8 mouse cellular contexts compared by ENCODE assay signal in the genomic region with DNA sequence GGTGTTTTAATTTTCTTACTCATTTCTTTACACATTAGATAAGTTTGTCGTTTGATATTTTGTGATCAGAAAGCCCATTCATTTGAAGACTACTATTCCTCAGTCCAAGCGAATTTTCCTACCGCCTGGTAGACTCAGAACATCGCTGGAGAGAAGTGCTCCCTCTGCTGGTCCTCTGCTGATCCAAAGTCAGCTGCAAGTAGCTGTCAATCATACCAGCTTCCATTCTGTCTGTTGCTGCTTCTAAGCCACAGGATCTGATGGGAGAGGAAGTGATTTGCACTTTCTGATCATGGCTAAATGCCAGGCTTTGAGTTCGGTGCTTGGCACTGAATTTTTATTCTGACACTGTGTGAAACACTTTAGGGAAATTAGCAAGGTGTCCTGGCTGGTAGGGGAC. TPM values are rescaled to one million over a fixed set of nuclear protein-coding genes. Genes with fewer than 3 reads are reported as not detected.
DNase-seq lines count a peak whose midpoint lies in the region; ATAC-seq and TF ChIP-seq lines count a peak whose summit lies in the region.

No protein-coding gene starts in this region.

- TF ChIP-seq CTCF in hindbrain, postnatal 0 days (IDR thresholded peaks at IDR 0.05; ENCODE audit: low read depth), result peak; percentile 87

- H3K4me3 ChIP-seq in midbrain, embryonic 11.5 days (ENCODE audit: low read depth, low read length), result no peak overlapping the region
- no peak overlapping the region for H3K4me3 ChIP-seq in midbrain, embryonic 13.5 days (replicated peaks)
- H3K4me3 ChIP-seq in hindbrain, postnatal 0 days (ENCODE audit: low read length), result no peak overlapping the region
- H3K4me3 ChIP-seq in limb, embryonic 10.5 days, result no peak overlapping the region

- ATAC-seq in midbrain, embryonic 11.5 days (ENCODE audit: low FRiP score), result no peak
- ATAC-seq in midbrain, embryonic 13.5 days, result no peak
- ATAC-seq in hindbrain, postnatal 0 days, result no peak

- 23% methylated on average over 5 of the region's 5 CpGs for WGBS in midbrain, embryonic 11.5 days
- WGBS in midbrain, embryonic 13.5 days, result 19% methylated on average over 5 of the region's 5 CpGs
- 15% methylated on average over 5 of the region's 5 CpGs for WGBS in hindbrain, postnatal 0 days
- WGBS in limb, embryonic 10.5 days, result 20% methylated on average over 5 of the region's 5 CpGs

- H3K27me3 ChIP-seq in midbrain, embryonic 11.5 days (ENCODE audit: control insufficient read depth, insufficient read depth, low read length), result no peaks in the 10 kb centered on the region
- no peaks in the 10 kb centered on the region for H3K27me3 ChIP-seq in midbrain, embryonic 13.5 days
- no peaks in the 10 kb centered on the region for H3K27me3 ChIP-seq in hindbrain, postnatal 0 days (ENCODE audit: insufficient read depth, low read length)
- H3K27me3 ChIP-seq in limb, embryonic 10.5 days (ENCODE audit: low read depth, poor library complexity, severe bottlenecking), result no peaks in the 10 kb centered on the region

- H3K9ac ChIP-seq in midbrain, embryonic 11.5 days (ENCODE audit: low read length), result no peak overlapping the region
- H3K9ac ChIP-seq in midbrain, embryonic 13.5 days (replicated peaks), result no peak overlapping the region
- H3K9ac ChIP-seq in hindbrain, postnatal 0 days (replicated peaks; ENCODE audit: low read length), result no peak overlapping the region

- no peaks in the 10 kb centered on the region for H3K9me3 ChIP-seq in midbrain, embryonic 11.5 days (ENCODE audit: control insufficient read depth, low read length)
- no peaks in the 10 kb centered on the region for H3K9me3 ChIP-seq in midbrain, embryonic 13.5 days
- H3K9me3 ChIP-seq in hindbrain, postnatal 0 days (ENCODE audit: low read length), result no peaks in the 10 kb centered on the region
- H3K9me3 ChIP-seq in limb, embryonic 10.5 days (replicated peaks), result no peaks in the 10 kb centered on the region

- 0 out of 2 replicates have a peak, but pooled peaks cover under 1% of the 10 kb centered on the region for H3K4me1 ChIP-seq in midbrain, embryonic 11.5 days (ENCODE audit: control insufficient read depth, insufficient read depth, low read length)
- H3K4me1 ChIP-seq in midbrain, embryonic 13.5 days (replicated peaks), result peaks cover 4% of the 10 kb centered on the region
- H3K4me1 ChIP-seq in hindbrain, postnatal 0 days (ENCODE audit: insufficient read depth, low read length), result peaks cover 1% of the 10 kb centered on the region; the same call in 1 of the 2 replicates
- peaks cover 7% of the 10 kb centered on the region; the same call in 1 of the 2 replicates for H3K4me1 ChIP-seq in limb, embryonic 10.5 days

- no peaks in the 10 kb centered on the region for H3K36me3 ChIP-seq in midbrain, embryonic 11.5 days (ENCODE audit: control insufficient read depth, insufficient read depth, low read length)
- no peaks in the 10 kb centered on the region for H3K36me3 ChIP-seq in midbrain, embryonic 13.5 days
- H3K36me3 ChIP-seq in hindbrain, postnatal 0 days (ENCODE audit: insufficient read depth, low read length), result no peaks in the 10 kb centered on the region
- H3K36me3 ChIP-seq in limb, embryonic 10.5 days, result no peaks in the 10 kb centered on the region

- H3K27ac ChIP-seq in midbrain, embryonic 11.5 days (ENCODE audit: low read depth, low read length), result no peak overlapping the region
- no peak overlapping the region for H3K27ac ChIP-seq in midbrain, embryonic 13.5 days
- H3K27ac ChIP-seq in hindbrain, postnatal 0 days, result no peak overlapping the region
- no peak overlapping the region for H3K27ac ChIP-seq in limb, embryonic 10.5 days

- H3K4me2 ChIP-seq in midbrain, embryonic 11.5 days, result no peak overlapping the region
- H3K4me2 ChIP-seq in midbrain, embryonic 13.5 days (replicated peaks), result no peak overlapping the region
- no peak overlapping the region for H3K4me2 ChIP-seq in hindbrain, postnatal 0 days (ENCODE audit: low read depth, low read length)

- peak; percentile 90 for DNase-seq in midbrain, embryonic 11.5 days (ENCODE audit: low spot score, missing footprints)
- DNase-seq in adrenal gland, adult 2 months, result peak; percentile 47
- DNase-seq in embryo, embryonic 10.5 days (ENCODE audit: low spot score), result peak; percentile 77
- DNase-seq in hindbrain, postnatal 0 days (ENCODE audit: low spot score), result peak; percentile 84
- peak; percentile 60 for DNase-seq in limb, embryonic 10.5 days (ENCODE audit: low spot score)
- DNase-seq in retina, embryonic 14.5 days (ENCODE audit: low spot score), result peak; percentile 85
- peak; percentile 55 to 57 for DNase-seq in thymus, postnatal 36 days

RNA-seq across cellular contexts. Expression of gene Zw10, which starts 4.1 kb away (rescaled TPM):
- 56.1 and 62.7 TPM in 2 replicates for polyA plus RNA-seq in midbrain, embryonic 11.5 days (2014; fragmentation: Nextera tagmentation; extraction: Ambion mirVana)
- 29.7 and 33.4 TPM in 2 replicates for polyA plus RNA-seq in midbrain, embryonic 13.5 days (2015; fragmentation: Nextera tagmentation; extraction: Ambion mirVana)
- 10 to 100 TPM; 15.3 to 17.3 TPM for total RNA-seq in adrenal gland, adult 2 months (2021)
- polyA plus RNA-seq in adrenal gland, adult 2 months (2012; rRNA removed), result 2.7 and 3.7 TPM in 2 replicates
- total RNA-seq in hindbrain, postnatal 0 days (2014; rRNA removed), result 13.0 and 15.6 TPM in 2 replicates
- polyA plus RNA-seq in hindbrain, postnatal 0 days (2015; fragmentation: Nextera tagmentation; extraction: Ambion mirVana), result 17.6 and 18.7 TPM in 2 replicates
- 53.5 and 57.9 TPM in 2 replicates for polyA plus RNA-seq in limb, embryonic 10.5 days (2016; fragmentation: Nextera tagmentation; extraction: Ambion mirVana)

RNA-seq across cellular contexts. Expression of gene Tmprss5, which starts 29.7 kb away (rescaled TPM):
- 0.79 and 0.83 TPM in 2 replicates for polyA plus RNA-seq in midbrain, embryonic 11.5 days (2014; fragmentation: Nextera tagmentation; extraction: Ambion mirVana)
- polyA plus RNA-seq in midbrain, embryonic 13.5 days (2015; fragmentation: Nextera tagmentation; extraction: Ambion mirVana), result 2.3 and 2.4 TPM in 2 replicates
- total RNA-seq in adrenal gland, adult 2 months (2021), result under 1 TPM; 0.29 to 0.52 TPM
- polyA plus RNA-seq in adrenal gland, adult 2 months (2012; rRNA removed), result 2.7 and 3.8 TPM in 2 replicates
- 0.25 and 1.5 TPM in 2 replicates for total RNA-seq in hindbrain, postnatal 0 days (2014; rRNA removed)
- 0.86 and 0.98 TPM in 2 replicates for polyA plus RNA-seq in hindbrain, postnatal 0 days (2015; fragmentation: Nextera tagmentation; extraction: Ambion mirVana)
- polyA plus RNA-seq in limb, embryonic 10.5 days (2016; fragmentation: Nextera tagmentation; extraction: Ambion mirVana), result not detected in 2 replicates
